Mouse (Mus musculus) cerebellum, adult 2 months (tissue): ENCODE data around the gene Pdzk1ip1.

Source experiments
- CTCF ChIP-seq: fragments of 200-500 bp; IDR thresholded peaks from 2 replicates; pipeline ENCODE4 v1.5.1; 2011; ENCODE audit warnings: low read depth, mild to moderate bottlenecking, control low read depth, low read length, moderate library complexity, borderline replicate concordance; ENCODE audit not compliant: insufficient read depth
- POLR2A ChIP-seq: fragments of 200-500 bp; IDR thresholded peaks from 2 replicates; pipeline ENCODE4 v1.6.1; 2011; ENCODE audit warnings: low read length, control low read depth, borderline replicate concordance; ENCODE audit not compliant: insufficient read depth

GRCm38 (mm10) chr4:115093331-115093864 lies 4.9 kb downstream of the Pdzk1ip1 start:
- TF ChIP-seq POLR2A: no peak
- no peak for TF ChIP-seq CTCF
